Mouse (Mus musculus) urinary bladder, postnatal 14 days (tissue): Measurements from ENCODE around the gene Ccdc155.

Source experiments
- DNase-seq: peaks from one replicate; pipeline ENCODE4 v3.0.0; 2021; ENCODE audit warnings: low spot score

Gene Ccdc155

DNA sequence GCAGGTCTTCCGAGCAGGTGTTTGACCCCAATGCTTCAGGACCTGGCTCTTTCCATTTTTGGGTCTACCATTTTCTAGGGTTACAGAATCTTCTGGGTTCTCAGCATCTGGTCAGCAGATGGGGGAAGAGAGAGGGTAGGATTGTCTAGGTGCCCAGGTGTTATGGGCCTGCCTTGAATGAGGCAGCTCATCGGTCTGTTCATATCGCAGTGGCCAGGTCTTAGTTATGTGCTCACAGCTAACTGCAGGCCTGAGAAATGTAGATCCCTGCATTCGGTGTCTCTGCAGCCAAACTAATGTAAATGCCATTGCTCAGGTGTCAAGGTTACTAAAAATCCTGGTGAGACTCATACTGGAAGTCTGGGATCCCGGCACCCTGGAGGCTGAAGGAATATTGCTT lies 21.7 kb upstream of the Ccdc155 start:
- DNase-seq, result no peak

DNA sequence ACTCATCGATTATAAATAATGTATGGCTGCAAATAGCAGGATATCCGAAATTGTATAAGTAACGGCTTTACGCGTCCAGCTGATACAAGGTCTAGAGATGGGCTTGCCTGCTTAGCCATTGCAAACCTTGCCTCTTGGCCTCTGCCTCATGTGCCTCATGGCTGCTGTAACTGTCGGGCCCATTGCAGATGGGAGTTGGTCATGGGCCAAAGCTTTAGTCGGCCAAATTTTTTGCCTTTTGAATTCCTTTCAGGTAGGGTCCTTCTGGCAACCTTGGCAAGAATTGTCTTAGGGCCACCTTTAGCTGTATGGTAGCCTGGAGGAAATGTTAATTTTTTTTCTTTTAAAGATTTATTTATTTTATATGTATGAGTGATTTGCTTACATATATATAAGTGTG lies 20.1 kb upstream of the Ccdc155 start:
- no peak for DNase-seq

DNA sequence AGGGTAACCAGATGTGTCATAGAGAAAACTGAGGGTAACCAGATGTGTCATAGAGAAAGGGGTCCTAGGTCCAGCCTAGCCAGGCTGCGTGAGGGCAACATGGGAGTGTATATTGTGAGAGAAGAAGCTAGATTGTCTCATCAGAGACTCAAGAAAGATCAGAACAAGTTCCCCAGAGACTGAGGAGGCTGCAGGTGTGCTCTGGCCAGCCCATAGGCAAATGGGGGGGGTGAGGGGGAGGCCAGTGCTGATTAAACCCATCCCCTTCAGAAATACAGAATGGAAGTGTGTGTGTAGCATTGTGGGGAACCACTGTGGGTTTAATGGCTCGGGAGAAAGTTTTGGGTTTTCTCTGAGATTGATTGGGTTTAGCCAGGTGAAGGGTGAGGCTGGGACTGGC lies 17.0 kb upstream of the Ccdc155 start:
- DNase-seq, result no peak

DNA sequence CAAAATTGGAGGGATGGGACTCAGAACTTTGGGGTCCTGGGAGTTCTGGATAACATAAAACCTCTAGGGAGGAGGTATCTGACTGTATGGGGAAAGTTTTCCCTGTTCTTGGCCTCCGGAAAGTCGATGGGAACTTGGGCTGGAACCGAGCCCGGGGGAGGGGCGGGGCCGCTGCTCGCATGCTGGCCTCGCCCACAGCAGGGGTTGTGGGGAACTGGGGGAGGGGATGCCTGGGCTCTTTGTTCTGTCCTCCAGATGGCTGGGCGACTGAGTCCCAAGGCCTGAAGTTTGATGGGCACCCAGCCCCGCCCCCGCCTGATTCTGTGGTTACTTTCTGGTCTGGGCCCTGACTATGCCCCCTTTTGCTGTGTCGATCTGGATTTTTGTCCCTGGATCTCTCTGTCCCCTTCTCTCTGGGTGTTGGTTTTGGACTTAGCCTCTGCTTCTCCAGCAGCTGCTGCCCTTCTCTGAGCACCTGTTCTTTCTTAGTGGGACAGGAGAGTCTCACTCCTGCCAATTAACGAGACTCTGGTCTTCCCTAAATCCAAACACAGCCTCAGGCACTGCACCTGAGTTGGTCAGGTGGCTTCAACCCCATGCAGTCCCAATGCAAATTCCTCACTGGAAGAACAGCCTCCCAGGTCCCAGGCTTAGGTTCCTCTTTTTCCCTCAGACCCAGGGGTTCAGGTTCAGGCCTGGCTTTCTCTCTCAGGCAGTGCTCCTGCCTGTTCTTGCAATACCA lies 11.9 kb upstream of the Ccdc155 start:
- DNase-seq, result peak; percentile 77

DNA sequence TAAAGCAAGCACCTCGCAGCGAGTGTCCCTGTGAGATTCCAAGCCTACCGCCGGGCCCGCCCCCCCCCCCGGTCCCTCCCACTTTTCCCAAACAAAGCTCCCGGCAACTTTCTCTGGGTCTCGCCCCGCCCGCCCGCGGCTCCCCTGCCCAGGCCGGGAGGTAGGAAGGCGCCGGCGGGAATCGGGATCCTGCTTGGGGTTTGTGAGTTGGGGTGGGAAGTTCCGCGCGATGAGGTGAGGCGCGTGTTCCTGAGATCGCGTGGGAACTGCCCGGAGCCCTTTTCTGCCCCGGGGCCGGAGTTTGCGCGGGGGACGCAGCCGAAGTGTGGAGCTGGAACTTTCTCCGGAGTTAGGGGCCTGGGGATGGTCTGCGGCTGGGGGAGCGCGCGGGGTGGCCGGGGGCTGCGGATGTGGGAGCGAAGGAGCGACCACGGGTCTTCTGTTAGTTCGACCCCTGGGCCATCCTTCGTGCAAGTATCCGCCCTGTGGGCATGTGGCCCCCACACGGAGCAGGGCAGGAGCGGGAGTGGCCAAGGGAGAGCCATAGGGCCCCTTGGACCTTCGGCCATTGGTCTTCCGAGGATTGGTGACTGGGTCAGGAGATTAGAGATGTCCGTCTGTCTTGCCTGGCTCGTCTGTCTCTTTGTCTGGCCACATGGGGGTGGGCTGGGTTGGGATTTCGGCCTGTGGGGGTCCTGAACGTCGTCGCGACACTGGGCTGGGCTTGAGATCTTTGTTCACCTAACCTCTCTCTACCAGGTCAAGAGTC lies 11.2 kb upstream of the Ccdc155 start, which contains the start of gene Tead2:
Gene Tead2, plus strand, starts transcription at position 81 of the 769 bp plus-strand sequence.
- DNase-seq, result peak; percentile 44

DNA sequence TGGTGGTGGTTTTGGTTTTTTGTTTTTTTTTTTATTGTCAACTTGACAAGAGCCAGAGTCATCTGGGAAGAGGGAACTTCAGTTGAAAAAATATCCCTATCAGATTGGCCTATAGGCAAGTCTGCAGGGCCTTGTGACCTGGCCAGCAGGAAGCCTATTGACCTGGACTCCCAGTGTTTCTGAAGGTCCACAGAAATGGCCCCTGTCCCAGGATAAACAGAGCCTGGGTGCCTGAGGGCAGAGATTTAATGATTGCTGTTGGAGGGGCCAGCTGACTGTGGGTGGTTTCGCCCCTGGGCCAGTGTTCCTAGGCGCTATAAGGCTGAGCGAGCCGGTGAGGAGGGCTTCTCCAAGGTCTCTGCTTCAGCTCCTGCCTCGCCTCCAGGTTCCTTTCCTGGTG lies 9.0 kb upstream of the Ccdc155 start:
- no peak for DNase-seq

DNA sequence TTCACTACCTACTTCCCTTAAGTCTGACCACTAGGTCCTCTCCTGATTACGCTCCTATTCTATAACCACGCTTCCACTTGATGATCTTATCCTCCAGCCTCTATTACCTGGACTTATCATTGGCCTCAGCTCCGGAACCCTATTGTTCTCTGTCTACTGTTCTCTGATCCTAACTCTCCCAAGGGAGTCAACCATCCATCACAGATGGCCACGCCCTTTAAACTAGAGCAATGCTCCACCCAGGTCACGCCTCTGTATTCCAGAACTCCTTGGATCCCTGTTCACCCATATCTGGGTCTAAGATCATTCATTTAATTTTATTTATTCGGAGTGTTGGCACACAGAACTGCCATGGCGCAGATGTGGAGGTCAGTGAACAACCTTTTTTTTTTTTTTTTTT lies 7.7 kb upstream of the Ccdc155 start:
- no peak for DNase-seq

DNA sequence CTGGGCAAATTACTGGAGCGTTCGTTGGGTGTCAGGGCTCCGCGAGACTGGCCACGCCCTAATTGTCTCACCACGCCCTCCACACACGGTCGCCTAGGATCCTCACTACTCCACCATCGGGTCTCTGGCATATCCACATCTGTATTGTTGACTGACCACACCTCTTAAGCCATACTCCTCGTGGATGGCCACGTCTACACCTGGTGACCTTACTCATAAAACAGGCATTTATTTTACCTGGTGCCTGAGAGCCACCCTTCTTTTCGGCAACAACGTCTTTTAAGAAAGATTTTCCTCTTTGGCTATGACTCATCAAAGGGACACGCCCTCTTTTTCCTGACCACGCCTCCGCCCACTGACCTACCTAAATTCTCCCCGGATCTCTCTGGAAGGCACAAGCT lies 7.2 kb upstream of the Ccdc155 start, which contains the start of gene Dkkl1:
Gene Dkkl1, minus strand, starts transcription at position 297 of the 401 bp plus-strand sequence.
- DNase-seq, result peak; percentile 13

DNA sequence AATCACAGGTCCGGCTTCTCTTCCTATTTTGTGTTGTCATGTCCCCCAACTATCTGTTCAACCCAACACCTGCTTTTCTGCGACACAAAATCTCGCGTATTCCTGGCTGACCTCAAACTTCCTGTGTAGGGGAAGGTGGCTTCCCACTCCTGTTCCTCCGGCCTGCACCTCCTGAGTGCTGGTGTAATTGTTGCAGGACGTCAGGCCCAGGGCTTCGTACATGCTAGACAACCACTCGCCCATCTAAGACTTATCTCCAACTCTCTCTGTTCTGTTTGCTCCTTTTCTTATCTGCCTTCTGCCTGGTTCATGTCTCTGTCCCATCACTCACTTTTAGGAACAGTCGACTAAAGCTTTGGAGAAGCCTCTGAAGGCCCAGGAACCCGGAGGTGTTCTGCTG lies 6.4 kb upstream of the Ccdc155 start:
- no peak for DNase-seq

DNA sequence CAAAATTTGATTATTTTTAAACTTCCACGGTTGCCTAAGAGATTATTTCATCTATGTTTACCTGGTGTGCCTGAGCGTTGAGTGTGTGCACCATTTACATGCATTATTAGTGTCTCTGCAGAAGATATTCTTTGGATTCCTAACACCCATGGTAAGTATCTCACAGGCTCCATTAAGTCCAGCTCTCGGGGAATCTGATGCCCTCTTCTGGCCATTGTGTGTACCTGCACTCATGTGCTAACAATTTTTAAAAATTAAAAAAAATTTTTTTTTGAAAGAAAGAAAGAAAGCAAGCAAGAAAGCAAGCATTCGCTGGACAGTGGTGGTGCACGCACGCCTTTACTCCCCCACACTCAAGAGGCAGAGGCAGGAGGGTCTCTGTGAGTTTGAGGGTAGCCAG lies 3.6 kb upstream of the Ccdc155 start:
- DNase-seq, result no peak

DNA sequence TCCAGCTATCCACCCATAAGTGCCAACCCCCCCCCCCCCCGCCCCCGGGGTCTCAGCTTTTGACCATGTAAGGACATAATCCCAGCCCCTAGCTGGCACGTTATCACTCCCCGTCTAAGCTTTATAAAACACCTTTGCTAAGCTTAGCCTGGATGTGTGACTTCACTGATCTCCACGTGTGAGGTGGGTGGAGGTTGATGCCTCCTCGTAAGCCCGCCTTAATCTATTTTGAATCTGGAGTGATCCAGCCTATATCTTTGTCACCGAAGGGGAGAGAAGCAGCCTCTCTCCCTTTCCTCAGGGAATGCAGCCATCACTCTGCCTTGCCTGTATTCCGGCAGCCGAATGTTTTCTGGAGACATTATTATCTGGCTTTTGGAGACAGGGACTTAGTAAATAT lies 2.0 kb downstream of the Ccdc155 start:
- no peak for DNase-seq

DNA sequence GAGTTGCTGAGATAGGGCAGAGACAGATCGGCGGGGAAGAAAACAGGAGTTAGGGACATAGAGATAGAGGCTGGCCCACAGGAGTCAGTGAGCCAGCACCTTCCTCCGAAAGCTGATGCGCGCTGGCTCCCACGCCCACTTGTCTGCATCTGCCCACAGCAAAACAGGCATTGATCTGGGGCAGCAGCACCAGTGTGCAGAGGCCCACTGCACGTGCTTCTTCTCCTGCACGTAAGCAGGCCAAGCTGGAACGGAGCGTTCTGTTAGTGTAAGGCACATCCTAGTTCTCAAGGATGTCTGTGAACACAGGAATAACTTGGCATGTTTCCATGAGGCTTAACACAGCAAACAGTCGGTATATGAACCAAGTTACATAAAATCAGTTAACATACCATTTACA lies 5.7 kb downstream of the Ccdc155 start:
- DNase-seq, result no peak

DNA sequence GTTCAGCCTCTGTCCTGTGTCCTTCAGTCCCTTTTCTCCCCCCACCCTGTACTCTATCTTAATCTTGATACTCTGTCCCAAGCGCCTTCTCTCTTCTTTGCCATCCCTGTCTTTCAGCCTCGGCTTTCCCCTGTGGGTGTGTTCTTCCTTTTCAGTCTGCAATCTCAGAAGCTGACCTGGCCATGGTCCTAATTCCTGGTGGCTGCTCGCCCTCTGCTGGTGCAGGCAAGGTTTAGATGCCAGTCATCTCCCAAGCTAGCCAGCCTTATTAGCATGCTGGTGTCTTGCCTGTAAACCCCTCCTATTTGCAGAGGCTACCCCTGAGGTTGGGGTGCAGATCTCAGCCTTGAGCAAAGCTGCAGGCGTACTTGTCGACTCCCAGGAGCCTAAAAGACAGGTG lies 6.3 kb downstream of the Ccdc155 start:
- DNase-seq, result peak; percentile 69

DNA sequence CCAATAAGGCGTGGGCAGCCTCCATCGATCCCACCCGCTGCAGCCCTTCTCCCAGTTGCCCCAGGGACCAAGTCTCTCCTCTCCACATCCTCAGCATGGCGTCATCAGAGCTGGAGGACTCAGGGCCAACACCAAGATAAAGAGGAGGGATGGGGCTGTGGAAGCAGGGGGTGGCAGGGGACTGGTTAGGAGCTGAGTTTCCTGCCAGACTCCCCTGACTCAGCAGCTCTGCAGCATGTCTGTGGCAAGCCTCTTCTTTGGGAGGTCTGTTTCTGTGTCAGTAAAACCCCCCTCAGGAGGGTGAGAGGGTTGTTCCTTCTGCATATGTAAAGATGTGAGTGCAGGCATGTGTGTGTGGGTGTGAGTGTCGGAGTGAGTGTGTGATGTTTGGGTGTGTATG lies 7.7 kb downstream of the Ccdc155 start:
- no peak for DNase-seq

DNA sequence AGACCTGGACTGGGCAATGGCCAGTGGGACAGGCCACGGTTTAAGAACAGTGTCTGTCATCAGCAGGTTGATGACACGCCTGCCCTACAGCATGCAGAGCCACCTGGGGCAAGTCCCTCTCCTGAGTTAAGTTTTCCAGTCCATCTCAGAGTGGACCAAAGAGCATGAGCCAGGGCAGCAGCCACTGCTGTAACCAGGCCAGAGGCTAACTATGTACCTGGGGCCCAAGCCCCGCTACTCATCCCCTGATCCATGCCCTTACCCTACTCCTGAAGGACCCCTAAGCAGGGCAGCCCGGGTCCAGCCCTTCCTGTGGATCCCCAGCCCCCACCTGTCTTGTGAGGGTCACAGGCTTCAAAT lies 8.5 kb downstream of the Ccdc155 start:
- DNase-seq, result no peak

DNA sequence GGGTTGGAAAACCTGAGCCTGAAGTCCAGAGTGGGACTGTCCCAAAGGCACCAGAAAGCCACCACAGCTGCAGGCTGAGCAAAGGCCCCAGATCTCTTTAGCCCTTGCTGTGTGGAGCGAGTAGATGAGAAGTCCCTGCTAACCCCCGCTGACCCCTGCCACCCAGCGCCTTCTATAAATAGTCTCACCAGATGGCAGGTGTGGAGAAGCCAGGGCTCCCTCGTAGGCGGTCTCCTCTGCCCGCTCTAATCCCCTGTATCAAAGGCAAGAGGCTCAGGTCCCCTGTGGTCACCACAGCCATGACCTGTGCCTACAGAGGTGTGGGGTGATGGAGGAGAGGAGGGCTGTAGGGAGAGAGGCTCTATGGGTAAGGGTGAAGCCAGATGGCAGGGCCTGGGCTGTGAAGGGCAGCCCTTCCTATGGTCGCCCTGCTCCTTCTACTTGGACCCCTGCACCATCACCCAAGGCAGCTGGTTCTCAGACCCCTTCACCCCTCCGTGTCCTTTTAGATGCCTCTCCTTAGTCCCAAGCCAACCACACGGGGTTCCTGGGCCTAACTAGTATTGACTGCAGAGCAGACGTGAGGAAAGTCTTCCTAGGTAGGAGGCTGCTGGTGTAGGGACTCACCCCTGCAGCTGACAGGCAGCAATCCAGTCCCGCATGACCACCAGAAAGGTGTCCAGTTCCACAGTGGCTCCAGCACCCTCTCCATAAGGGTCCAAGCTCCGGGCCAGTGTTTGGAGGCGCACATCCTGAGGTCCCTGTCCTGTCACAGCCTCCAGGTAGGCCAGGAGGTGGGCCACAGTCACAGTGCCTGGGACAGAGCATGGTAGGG lies 9.1 kb downstream of the Ccdc155 start:
- DNase-seq, result no peak

DNA sequence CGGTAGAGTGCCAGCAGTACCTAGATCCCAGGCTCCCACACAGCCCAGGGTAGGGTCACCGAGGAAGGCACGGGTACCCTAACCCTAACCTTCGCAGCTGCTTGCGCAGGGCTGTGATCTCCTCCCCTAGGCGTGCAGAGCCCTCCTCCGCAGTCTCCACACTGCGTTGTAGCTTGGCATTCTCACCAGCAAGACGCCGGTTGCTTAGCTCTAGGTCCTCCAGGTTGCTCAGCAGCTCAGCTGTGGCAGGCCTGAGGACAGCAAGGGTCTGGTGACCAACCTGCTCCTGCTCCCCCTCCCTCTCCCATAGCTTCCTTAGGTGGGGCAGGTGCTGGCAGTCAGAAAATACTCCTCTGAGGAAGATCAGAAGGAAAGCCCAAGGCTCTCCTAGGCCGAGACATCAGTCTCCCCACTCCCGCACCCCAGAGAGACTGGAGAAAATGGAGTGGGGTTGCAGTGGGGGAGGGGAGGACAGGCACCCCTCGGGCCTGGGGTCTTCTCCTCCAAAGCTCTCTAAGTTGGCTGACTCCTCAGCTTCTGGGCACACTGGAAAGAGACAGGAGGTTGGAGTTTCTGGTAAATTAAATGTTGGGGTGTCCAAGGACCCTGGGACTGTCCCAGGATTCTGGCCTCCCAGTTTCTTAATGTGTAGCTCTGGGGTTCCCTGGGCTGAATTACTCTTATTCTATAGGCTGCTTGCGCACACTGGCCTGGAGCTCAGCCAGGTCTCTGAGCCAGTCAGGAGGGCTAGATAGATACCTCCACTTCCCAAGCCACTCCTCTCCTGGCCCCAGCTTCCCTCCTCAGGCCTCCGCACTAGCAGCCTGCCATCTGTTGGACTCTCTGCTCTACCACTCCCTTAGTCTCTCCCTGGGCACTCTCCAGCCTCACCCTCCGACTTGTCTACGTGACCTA lies 10.6 kb downstream of the Ccdc155 start:
- no peak for DNase-seq

DNA sequence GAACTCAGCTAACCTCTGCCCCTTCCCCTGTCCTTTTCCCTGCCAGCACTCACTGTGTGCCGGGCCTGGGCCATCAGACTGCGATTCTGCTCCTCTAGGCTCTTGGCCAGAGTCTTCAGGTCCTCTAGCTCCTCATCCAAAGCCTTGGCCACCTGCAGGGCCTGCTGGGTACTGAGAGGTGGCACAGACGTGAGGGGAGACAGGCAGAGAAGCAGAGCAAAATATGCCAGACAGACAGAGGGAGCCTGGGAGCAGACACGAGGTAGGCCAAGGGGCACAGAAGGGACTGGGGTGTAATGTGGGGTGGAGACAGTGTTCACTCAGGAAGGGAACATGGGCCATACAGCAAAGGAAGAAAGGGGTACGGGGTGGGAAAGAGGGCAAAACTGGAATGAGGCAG lies 11.3 kb downstream of the Ccdc155 start:
- DNase-seq, result no peak

DNA sequence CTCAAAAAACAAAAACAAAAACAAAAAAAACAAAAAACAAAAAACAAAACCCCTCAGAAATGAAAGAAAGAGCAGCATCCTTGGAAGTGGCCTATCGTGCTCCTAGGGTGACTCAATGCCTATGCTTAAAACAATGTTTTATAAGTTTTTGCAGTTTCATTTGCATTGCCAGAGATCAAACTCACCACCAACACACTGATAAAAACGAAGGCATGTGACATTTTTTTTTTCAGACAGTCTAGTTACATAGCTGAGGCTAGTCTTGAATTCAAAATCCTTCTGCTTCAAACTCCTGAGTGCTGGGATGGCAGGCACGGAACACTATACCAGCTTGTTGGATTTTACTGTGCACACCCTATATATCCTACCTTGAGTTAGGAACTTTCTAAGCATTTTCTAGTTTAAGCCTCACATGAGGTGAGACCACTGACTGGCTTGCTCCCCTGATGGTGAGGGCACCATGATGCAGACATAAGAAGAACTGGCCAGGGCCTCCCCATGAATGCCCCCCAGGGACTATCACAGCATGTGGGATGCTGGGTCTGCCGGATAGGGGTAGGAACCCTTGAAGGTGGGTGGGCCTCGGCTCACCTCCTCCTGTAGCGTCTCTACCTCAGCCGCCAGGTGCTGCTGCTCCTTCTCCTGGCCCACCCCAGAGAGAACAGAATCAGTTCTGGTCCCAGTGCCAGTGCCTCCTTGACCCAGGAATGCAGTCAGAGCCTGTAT lies 11.9 kb downstream of the Ccdc155 start:
- DNase-seq, result no peak

DNA sequence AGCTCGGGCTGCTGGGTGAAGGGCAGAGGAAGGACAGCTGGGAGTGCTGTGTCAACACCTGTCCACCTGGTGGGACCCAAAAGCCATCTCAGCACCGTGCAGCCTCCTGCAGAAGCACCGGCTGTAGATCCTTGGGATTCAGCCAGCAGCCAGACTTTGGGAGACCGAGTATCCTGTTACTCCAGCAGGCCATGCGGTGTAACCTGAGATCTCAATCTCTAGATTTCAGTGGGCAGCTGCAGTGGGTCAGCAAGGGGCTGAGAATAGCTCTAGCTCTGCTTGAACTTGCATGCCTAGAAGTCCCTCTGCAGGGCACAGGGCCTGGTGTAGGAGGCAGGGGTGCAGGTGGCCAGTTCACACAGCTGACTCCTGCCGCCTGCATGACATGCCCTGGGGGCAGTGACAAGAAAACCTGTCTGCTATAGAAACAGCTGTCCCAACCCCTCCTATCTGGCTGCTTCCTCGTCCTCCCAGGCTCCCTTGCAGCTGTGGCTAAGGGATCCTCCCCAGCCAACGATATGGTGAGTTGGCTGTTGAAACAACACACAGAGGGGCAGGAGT lies 12.8 kb downstream of the Ccdc155 start:
- no peak for DNase-seq

DNA sequence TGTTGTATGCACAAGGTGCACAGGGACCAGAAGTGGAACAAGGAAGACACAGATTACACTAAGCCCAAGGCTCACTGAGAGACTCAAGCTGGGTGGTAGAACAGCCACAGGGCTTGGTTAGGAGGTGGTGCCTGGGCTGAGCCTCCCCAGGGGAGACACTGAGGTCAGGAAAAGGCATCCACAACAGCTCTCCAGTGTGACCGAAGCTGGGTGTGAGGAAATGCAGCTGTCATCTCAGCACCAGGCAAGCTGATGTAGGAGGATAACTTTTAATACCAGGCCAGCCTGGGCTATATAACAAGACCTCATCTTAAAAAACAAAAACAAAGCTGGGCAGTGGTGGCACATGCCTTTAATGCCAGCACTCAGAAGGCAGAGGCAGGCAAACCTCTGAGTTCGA lies 13.5 kb downstream of the Ccdc155 start:
- no peak for DNase-seq
